Mouse (Mus musculus): ENCODE data around the gene Gm10147. TPM values are rescaled to one million over a fixed set of nuclear protein-coding genes. Genes with fewer than 3 reads are reported as not detected.
"Not testable (repeated sequence)": the region's sequence is repeated elsewhere in the genome, so short reads cannot be mapped to it uniquely, and the experiment has no call there.

Gene Gm10147
- total RNA-seq (2015): not detected in 2 replicates
- not detected in 2 replicates for total RNA-seq (2017)

- not testable (repeated sequence) for ATAC-seq (replicated peaks; ENCODE audit: poor library complexity)
Measured at GRCm38 (mm10) chrX:28607742-28608141, at the start of gene Gm10147. Gene Gm10147, minus strand, starts transcription at chrX:28607842.
